Mouse (Mus musculus) adrenal gland, postnatal 4 days (tissue): ENCODE measurements around the gene Cyp2c23. TPM values are rescaled to one million over a fixed set of nuclear protein-coding genes. Genes with fewer than 3 reads are reported as not detected.
A peak's percentile ranks its signal among the peaks of the same experiment; 100 is the strongest.

Source experiments
- DNase-seq, 2 experiments: peaks; one replicate each; pipeline ENCODE4 v3.0.0; 2021 to 2022; ENCODE audit warnings: low spot score in 2 of 2, mixed read lengths in 2 of 2
- total RNA-seq, 2 experiments: library from RNA; stranded (reverse); gene quantifications; 2 replicates each; pipeline ENCODE4 v1.2.3; 2021

Cyp2c23 gene
- total RNA-seq, 2 experiments from 2014 or later, result 0.90 to 16.8 TPM

DNA sequence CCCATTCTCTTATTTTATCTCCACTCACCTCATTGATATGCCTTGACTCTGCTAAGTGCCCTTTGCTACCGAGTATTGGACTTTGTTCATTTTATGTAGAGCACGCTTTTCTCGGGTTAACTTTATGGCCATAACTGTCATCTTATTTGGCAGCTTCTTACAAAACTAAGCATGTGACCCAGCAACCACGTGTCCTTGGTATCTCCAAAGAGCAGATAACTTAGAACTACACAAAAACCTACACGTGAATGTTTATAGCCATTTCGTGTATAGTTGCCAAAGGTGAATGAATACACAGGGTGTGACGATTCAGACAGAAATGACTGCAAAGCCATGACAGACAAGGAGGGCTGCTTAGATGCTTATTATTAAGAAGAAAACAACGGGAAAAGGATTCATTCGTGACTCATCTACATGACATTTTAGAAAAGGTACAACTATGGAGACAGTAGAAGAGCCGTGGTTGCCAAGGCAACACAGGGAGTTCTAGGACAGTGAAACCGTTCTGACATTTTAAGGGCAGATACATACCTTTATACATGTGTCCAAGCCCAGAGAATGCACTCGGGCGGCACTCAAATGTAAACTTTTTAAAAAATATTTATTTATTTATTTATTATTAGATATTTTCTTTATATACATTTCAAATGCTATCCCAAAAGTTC lies 4.0 kb downstream of the Cyp2c23 start:
- no peak for DNase-seq

DNA sequence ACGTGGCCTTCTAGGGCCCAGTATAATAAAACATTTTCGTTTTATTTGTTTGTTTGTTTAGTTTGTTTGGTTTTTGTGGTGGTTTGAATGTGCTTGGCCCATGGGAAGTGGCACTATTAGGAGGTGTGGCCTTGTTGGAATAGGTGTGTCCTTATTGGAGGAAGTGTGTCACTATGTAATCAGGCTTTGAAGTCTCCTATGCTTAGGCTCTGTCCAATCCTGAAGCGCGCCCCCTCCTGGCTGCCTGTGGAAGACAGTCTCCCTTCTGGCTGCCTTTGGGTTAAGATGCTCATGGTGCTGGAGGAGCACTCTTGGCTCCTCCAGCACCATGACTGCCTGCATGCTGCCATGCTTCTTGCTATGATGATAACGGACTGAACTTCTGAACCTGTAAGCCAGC lies 5.9 kb downstream of the Cyp2c23 start:
- DNase-seq, result no peak

DNA sequence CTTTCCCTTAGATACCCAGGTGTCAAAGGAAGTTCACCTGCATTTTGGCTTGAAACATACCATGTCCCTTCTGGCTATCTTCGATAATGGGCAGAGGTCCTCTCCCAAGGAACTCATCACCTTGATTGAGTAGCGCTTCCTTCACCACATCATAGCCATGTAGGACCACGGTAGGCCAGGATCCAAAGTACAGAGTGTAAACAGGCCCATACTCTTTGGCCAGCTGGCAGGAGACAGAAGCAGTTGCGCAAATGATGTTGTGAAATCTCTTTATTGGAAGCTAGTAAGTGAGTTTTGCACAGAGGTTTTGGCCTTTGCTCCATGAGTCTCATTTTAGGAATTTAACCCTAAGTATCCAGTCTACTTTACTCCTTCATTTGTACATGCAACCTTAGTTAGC lies 7.5 kb downstream of the Cyp2c23 start:
- peak in 1 of 2 experiments; percentile 14 for DNase-seq

DNA sequence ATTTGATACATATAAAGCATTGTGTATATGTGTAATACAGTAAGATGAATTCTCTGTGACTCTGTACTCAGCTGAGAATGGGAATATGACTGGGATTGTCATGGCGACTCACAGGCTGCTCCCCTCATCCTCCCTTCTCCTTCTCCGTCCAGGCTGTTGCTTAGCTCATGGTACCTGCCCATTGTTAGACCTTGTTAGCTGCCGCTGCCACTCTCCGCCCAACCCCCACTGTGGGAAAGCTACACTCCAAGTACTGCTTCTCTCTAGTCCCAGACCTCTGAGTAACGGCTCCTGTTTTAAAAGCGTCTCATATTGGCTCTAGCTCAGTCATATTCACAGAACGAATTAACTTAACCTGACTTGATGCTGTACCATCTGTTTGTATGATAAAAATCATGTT lies 9.3 kb downstream of the Cyp2c23 start:
- DNase-seq, result no peak

DNA sequence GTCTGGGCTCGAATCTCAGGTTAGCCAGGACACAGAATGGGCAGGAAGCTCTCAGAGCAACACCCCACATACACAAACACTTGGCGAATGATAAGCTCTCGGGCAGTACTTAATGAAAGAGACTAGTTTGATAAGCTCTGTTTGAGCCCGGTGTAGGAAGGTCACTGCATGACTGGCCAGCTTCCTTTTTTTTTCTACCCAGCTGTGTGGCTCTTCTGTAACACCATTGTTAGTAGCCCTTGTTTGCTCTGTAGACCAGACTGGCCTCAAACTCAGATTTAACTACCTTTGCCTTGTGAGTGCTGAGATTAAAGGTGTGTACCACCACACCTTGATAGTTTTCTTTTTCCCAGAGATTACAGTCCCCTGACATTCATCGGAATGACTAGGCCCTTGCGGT lies 15.1 kb downstream of the Cyp2c23 start:
- no peak for DNase-seq

DNA sequence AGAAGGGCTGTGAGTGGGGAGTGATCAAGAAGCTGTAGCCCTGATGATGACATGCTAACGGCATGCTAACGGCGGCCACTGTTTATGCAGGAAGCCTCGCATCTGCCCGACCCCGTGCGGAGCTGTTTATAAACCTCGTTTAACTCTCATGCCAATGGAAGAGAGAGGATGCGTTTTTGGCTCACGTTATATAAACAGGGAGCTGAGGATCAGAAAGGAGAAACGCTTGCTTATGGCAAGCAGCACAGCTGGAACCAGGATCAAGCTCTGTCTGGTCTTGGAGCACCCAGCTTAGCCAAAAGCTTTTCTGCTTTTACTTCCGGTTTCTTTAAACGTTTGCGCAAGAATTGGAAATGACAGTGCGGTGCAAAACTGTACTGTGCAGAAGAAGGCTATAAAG lies 20.2 kb downstream of the Cyp2c23 start:
- DNase-seq, result no peak

DNA sequence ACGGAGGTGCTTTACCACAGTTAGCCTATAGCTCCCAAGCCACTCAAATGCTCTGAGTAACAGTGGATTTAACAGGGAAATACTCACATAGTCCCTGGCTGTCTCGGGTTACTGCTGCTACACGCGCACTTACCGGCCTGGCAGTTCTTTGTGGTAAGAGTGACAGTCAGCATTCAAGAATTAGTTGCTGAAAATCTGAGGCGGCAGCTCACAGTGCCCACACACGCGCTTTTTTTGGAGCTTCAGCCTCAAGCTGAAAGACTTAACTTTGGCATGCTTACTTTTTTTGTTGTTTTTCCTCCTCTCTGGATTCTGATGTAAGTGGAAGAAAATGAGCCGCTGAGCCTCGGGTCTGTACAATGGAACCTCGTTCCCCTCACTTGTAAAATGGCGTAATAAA lies 21.8 kb downstream of the Cyp2c23 start:
- no peak for DNase-seq

DNA sequence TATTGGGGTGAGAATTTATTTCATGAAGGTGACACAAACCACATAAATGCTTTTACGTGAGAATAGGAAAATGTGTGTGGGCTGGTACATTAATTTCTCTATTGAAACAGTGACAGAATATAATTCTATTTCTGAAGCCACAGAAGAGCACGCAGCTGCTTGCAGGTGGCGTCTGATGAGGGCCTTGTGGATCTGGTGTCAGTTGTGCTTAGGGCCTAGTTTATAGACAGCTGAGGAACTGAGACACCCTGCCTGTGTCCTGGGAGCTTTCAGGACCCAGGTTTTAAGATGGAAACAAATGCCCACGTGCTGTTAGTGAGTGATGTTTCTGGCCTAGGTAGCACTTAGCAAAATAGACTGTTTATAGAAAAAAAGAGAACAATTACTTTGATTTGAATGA lies 24.0 kb downstream of the Cyp2c23 start:
- no peak for DNase-seq

DNA sequence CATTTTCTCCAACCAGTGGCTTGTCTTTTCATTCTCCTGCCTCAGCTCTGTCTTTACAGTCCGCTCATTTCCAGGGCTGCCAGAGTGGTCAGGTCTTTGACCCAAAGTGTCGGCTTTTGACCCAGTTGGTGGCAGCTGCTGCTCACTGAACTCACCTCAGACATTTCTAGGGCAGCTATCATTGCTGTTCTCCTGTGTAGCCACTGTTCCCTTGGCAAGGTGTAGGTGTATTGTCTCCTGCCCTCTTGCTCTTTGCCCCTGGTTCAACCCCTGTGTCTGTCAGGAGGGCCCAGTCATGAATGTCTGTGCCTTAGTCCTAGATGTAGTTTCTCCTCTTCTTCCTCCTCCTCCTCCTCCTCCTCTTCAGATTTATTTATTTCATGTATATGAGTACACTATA lies 24.7 kb downstream of the Cyp2c23 start:
- no peak for DNase-seq

DNA sequence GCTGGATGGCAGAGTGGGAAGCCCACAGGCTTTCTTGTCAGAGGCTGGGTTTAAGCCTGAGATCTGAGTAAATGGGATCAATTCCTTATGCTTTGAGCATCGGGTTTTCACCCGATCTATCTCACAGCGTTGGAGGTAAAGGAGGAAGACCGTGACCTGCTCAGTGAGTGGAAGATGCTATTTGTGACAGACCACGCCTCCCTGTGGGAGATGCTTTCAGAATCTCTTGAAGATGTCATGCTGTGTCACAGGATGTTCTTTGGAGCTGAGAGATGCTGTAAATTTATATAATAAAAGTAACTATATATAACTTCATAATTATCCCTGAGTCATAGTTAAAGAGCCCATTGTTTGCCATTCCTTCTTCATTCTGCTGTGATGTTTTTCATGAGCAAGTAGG lies 28.3 kb downstream of the Cyp2c23 start:
- no peak for DNase-seq

DNA sequence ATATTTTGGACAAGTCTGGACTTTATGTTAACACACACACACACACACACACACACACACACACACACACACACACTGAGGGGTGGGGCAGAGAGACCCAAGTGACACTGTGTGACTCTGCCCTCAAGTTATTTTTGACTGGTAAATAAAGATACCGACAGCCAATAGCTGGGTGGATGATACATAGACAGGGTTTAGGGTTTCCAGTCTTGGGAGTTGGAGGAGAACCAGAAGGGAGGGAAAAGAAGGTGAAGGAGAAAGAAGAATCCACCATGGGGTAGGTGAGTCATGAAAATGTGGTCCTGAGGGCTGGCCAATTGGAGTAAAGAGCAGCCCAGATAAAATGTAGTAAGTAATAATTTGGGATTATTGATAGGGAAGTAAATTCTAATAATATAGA lies 28.9 kb downstream of the Cyp2c23 start:
- DNase-seq, result no peak

DNA sequence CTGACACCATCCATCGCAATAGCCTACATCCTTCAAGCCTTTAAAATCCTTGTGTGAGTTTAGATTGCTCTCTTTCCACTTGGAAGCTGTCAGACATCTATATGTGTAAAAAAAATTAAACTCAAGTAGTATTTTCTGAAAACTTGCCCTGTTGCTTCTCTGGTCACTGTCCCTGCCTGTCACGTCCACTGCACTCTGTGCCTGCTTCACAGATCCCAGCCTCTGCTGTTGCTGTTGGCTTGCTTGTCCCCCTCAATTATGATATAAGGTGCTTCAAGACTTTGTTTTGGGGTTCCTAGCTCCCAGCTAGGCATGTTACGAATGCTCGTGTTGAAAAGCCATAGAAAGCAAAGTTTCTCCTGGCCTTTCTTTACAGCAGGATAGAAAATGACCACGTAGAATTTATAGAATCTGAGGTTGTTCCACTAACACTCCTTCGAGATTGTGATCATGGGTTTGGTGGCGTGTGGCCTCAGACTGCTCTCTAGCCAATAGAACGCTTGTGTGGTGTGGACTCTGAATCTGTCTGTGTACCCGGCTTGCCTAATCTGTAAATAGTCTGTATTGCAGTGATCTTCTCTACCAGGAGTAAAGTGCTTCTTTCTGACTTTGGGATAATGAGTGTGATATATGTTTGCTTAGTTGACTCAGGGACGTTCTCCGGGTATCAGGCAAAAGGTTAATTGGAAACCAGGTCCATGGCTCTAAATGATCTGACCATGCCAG lies 30.0 kb downstream of the Cyp2c23 start:
- DNase-seq, result no peak

DNA sequence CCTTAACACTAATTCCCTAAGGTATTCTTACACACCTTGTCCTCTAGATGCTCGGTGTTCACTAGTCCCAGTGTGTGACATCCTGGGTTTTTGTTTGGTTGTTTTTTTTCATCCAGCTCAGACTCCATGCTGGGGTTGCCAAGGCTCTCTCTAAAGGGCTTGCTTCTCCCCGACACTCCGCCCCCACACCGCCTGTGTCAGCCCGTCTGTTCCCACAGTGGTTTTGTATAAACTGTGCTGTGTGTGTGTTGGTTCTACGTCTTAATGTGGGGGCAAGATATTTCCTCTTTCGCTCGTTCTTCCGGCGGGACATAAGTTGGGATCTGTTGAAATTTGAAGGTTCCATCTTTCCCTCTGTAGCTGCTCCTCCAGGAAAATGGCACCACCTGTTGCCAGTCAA lies 30.9 kb downstream of the Cyp2c23 start:
- DNase-seq, result no peak

DNA sequence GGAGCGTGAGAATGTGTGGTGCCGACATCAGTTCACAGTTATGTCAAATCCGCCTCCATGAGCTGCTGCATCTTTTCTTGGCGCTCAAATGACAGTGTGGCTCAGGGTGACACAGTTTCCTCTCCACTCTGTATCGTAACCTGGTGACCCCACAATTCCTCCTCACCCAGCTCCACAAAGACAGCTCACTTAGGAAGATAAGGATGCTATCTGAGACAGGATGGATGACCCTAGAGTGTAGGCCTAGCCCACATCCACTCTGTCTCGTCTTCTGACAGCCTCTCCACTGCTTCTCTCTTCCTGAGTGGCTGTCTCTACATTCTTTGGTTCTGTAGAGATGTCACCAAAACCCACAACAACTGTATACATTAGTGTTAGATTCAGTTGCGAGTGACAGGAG lies 33.6 kb downstream of the Cyp2c23 start:
- no peak for DNase-seq

DNA sequence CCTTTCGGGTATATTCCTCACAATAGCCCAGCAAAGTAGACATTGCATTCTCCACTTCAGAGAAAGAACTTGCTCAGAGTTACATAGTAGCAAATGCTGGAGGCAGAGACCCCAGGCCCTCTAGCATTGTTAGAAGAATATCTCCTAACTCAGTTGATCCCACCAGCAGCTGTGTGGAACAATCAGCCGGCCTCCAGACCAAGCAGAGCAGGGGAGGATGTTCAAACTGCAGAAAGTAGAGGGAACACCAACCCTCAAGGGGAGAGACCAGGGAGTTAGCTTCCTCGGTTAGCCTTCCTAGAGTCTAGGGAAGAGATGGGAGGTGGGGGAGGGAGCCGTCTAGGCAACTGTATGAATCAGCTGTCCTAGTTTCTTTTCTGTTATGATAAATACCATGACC lies 36.5 kb downstream of the Cyp2c23 start:
- no peak for DNase-seq

DNA sequence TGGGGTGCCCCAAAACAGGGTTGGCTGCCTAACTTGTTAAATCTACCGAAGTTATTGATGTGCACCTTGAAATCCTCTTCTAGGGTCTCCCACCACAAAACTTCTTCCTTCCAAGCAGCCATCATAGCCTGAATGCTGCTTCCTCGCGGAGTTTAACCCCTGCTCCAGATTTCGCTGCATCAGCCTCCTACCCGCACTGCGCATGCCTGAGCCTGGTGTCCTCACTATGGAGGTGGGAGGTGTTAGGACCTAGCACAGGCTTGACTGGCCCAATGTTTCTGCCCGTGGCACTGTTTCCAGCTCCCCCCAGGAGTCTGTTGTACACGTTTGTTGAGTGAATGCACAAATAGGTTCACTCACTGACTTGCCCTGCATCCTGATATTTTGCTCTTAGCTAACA lies 38.6 kb downstream of the Cyp2c23 start:
- DNase-seq, result no peak

DNA sequence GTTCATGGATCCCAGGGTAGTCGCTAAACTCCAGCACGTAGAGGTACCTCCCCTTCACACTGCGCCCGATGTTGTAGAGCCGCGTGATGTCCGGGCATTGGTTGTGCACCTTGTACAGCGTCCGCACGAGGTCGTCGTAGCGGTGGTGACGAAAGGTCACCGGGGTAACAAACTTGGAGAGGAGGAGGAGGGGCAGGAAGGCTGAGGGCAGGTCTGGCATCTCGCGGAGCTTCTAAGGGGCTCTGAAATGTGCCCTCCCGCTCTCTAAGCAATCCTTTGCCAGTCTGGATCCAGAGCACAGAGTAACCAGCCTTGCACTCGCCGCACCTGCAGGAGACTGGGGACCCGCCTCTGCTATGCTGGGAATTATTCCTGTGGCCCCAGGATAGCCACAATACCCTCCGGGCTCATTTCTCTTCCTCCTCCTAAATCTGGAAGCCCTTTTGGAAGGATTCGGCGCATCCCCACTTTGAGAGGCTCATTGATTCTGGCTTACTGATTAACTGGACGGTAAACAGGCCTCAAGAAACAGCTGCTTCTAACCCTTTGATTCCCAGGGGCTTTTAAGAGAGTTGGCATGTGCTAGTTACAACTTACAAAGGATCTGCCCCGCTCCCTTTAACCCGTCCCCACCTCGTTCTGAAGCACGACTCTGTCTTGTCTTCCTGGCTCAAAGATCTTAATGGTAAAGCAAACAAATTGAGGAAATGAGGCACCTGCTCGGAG lies 42.8 kb downstream of the Cyp2c23 start, which contains the start of gene Cpn1:
Gene Cpn1, minus strand, starts transcription at position 488 of the 726 bp plus-strand sequence.
- DNase-seq, result no peak

DNA sequence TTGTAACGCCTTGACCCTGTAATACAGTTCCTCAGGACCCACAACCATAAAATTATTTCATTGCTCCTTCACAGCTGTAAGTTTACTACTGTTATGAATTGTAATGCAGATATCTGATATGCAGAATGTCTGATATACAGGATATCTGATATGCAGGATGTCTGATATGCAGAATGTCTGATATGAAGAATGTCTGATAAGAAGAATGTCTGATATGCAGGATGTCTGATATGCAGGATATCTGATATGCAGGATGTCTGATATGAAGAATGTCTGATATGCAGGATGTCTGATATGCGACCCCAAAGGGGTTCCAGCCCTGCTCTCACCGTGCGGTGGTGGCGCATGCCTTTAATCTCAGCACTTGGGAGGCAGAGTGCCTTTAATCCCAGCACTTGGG lies 47.0 kb downstream of the Cyp2c23 start:
- no peak for DNase-seq

DNA sequence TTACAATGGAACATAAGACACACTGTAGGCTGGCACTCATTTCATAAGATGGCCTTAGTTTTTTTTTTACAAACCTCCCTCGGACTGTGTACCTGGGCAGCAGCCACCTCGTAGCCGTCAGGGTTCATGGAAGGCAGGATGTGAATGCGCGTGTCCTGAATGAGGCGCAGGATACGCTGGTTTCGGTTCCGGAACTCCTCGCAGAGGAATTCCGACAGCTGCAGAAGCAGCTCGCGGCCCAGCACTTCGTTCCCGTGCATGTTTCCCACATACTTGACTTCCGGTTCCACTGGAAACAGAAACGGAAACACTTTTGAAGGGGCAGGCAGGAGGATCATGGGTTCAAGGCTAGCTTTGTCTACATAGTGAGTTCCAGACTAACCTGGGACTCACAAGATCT lies 48.3 kb downstream of the Cyp2c23 start:
- DNase-seq, result no peak

DNA sequence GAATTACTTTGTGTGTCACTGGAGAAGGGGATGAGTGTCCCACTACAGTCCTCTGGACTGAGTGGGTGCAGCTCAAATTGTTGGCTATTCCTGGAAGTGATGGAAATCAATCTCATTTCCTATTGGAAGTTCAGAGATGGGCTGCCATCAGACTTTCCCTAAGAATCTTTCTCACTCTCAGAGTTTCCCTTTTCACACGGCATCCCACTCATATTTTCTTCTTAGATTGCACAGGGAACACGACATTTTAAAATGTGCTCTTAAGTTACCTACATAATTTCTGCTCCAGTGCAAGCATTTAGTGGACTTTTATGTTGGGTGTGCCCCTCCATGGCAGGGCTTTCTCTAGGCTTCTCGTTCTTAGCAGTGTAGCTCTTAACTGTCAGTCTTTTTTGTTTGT lies 51.2 kb downstream of the Cyp2c23 start:
- DNase-seq, result no peak

DNA sequence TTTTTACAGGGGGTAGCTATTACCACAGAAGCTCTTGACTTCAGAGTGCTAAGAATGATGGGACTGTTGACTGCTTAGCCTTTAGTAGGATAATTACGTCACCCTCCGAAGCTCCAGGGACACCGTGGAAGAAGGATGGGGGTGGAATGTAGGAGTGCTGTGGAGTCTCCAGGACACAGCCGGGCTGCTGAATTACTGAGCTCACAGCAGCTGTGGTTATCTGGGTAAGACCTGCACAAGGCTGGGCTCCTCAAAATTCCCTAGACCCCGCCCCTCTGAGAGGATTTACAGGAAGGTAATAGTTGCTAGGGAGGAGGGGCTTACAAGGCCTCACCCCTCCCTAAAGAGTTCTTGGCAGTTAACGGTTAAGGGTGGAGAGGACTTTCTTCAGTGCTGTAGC lies 52.3 kb downstream of the Cyp2c23 start:
- no peak for DNase-seq

DNA sequence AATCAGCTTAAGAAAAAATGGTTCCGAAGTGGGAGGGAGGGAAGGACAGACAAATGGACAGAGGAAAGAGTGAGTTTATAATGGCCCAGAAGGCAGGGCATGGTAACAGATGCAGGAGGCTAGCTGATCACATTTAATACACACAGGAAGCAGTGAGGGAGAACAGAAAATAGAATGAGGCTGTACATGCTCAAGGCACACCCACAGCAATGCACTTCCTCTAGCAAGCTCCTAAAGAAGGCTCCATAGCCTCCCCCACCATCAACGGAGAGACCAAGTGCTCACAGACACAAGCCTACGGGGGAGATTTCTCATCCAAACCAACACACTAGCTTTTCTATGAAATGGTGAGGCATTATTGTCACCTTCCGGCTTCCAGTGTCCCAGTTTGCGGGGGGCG lies 54.8 kb downstream of the Cyp2c23 start:
- DNase-seq, result no peak
